Mouse (Mus musculus) thymus, postnatal 0 days (tissue): ENCODE data around the gene Cdk2ap1. TPM values are rescaled to one million over a fixed set of nuclear protein-coding genes. Genes with fewer than 3 reads are reported as not detected.
"Not testable (repeated sequence)": the region's sequence is repeated elsewhere in the genome, so short reads cannot be mapped to it uniquely, and the experiment has no call there.

ENCODE experiments used
- DNase-seq: peaks from one replicate; pipeline ENCODE4 v3.0.0-alpha.2; 2015; ENCODE audit warnings: low spot score
- polyA plus RNA-seq: library from polyadenylated mRNA; unstranded; fragments of >200 nt; fragmentation: Nextera tagmentation; extraction: Ambion mirVana; gene quantifications from 2 replicates; pipeline ENCODE4 v1.2.1, GENCODE M21; 2015

Gene Cdk2ap1
- polyA plus RNA-seq, 1 experiment from 2014 or later = 118 TPM

- DNase-seq = no peak
Observed at GRCm38 (mm10) chr5:124351604-124352003, 11.3 kb downstream of the Cdk2ap1 start.

GRCm38 (mm10) chr5:124351111-124351560, 11.7 kb downstream of the Cdk2ap1 start:
- peak; percentile 12 for DNase-seq

DNA sequence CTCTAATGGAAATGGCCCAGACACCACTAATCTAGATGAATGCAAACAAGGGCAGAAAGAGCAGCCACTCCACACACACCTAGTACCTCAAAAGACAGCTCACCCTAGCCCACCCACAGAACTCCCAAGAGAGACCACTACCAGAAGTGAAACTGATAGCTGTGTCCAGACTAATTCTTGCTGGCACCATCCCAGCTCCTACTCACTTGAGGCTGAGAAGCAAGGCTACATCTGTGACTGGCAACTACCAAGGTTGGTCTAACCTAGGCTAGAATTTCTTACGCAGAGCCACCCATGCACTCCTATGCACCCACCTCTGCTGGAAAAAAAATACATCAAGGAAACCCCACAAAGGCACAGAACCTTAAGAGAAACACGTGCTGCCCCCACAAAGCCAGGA, 12.5 kb downstream of the Cdk2ap1 start:
- DNase-seq = no peak

GRCm38 (mm10) chr5:124349196-124349595, 13.7 kb downstream of the Cdk2ap1 start:
- no peak for DNase-seq

GRCm38 (mm10) chr5:124342897-124343296, 20.0 kb downstream of the Cdk2ap1 start:
- no peak for DNase-seq

DNA sequence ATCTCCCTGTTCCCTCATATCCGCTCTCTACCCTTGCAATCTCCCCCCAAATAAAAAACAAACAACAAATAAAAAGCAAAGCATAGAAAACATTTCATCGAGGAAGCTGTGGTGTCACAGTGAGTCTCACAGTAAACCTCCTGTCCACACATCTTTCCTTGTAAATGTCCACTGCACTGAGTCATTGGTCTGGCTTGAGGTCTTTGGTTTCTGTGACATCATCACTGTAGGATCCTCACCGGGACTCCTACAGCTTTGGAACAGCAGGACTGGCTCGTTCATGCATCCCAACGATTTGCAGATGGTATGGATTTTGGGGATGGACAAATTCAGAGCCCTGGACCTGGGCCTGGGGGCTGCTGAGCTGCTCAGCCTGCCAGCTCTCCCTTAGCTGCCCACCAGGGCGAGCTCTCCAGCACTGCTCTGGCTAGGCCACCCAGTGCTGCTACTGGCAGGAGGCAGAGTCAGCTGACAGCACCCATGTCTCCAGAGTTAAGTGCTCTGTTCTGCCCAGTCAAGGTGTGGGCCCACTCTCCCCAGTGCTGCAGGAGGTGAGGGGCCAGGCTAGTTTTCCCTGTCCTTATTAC, 21.0 kb downstream of the Cdk2ap1 start:
- not testable (repeated sequence) for DNase-seq

DNA sequence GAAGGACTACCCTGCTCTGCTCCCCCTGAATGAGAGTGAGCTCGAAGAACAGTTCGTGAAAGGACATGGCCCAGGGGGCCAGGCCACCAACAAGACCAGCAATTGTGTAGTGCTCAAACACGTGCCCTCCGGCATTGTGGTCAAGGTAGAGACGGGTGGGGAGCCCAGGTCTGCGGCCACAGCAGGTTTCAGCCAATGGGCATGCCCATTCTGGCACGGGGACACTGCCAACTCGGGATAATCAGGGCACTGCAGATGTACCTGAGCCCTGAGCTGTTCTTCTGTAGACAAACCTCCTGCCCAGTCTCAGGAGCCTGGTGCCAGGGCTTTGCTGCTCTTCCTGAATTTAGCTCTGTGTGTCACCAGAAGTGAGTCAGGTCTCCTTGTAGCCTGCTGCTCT, 24.1 kb downstream of the Cdk2ap1 start:
- DNase-seq = no peak

DNA sequence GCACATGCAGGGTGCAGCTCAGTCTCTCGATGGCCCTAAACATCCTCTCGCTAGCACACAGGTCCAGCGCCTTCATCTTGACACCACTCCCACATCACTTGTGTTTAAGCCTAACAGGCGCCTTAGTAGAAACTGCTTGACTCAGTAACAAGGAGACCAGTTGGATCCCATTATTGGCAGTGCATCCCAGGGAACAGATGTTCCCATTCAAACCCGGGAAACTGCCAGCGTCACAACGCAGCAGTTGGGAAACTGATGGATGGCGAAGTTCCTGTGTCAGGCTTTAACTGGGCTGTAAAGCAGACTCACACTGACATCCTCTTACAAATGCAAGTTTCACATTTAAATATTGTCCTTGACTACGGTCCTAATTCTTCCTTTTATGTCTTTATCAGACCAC, 25.0 kb downstream of the Cdk2ap1 start:
- DNase-seq = no peak

- no peak for DNase-seq
Observed at GRCm38 (mm10) chr5:124337103-124337502, 25.8 kb downstream of the Cdk2ap1 start.

DNA sequence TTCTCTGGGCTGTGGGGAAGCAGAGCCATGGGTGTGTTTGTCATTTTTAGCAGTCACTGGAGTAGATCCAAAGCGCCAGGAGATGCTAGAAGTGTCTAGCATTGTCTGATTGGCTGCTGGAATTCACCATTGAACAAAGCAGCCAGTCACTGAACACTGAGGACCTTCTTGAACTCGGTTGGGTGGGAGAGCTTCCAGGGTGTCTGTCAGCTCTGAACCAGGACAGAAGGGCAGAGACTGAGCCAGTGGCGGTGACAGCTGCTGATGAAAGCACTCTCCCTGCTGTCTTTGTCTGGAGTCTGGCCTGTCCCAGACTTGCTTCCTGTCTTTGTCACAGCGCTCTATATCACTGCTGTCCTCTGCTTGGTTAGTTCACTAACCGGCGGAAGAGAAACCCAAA, 28.5 kb downstream of the Cdk2ap1 start:
- no peak for DNase-seq

- DNase-seq = no peak
Observed at GRCm38 (mm10) chr5:124330086-124330485, 32.8 kb downstream of the Cdk2ap1 start.

- DNase-seq = peak; percentile 100
Observed at GRCm38 (mm10) chr5:124327510-124328364, 35.1 kb downstream of the Cdk2ap1 start, which contains the start of the genes Mphosph9 and 2810006K23Rik. TSS of gene Mphosph9 (minus strand) at chr5:124327972. TSS of gene 2810006K23Rik (plus strand) at chr5:124328089.

DNA sequence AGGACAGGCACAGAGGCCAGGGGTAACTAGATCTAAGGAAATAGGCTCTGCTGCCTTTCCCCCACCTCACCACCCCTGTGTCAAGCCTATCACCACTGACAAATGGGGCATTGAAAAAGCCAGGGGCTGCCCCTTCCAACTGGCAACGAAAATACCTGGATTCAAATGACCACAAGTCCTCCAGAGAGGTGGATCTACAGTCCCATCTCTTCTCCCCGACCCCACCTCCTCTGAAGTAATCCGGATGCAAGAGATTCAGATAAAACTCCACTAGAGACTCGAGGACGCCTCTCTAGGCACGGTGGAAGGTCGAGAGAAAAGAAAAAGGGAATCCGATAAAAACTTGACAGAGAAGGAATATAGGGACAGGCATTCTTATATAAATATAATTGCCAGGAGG, 36.1 kb downstream of the Cdk2ap1 start:
- DNase-seq = peak; percentile 35

GRCm38 (mm10) chr5:124317648-124318047, 45.2 kb downstream of the Cdk2ap1 start:
- no peak for DNase-seq

GRCm38 (mm10) chr5:124315941-124316340, 46.9 kb downstream of the Cdk2ap1 start:
- DNase-seq = no peak

GRCm38 (mm10) chr5:124315498-124315897, 47.4 kb downstream of the Cdk2ap1 start:
- no peak for DNase-seq

DNA sequence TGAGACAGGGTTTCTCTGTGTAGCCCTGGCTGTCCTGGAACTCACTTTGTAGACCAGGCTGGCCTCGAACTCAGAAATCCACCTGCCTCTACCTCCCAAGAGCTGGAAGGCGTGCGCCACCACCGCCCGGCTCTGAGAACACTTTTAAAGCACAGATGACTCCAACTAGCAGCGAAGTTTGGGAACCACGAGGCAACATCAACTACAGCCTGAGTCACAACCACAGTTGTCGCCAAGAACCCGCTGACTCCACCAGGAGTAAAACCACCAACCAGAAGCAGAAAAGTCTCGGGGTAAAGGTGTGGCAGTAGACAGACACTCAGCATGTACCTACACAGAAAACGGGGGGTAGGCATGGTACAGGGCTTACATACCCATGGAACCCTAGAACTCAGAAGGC, 52.8 kb downstream of the Cdk2ap1 start:
- no peak for DNase-seq

DNA sequence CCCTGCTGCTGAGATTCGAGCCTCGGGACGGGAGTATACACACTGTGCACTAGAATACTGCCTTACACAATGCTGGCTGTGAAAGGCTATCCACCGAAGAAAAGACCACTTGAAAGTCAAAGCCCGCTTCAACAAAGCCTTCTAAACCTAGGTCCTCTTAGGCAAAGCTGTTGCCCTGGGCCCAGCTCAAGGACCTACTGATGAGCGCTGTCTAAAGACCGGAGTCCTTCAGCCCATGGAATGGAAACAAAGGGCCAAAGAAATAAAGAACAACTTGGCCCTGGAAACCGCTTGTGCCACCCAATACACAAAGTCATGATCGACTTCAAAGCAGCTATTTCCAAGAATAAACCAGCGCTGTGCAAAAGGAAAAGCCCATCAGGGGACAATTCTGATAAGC, 53.7 kb downstream of the Cdk2ap1 start:
- no peak for DNase-seq

DNA sequence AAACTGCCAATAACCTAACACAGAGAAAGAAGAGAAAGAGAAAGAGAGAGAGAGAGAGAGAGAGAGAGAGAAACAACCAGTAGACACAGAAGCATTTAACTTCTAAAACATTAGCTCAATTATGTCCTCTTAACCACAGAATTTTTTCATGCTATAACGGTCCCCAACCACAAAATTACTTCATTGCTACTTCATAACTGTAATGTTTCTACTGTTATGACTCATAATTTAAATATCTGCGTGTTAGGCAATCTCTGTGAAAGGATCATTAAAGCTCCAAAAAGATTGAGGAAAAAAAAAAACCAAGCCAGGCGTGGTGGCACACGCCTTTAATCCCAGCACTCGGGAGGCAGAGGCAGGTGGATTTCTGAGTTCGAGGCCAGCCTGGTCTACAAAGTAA, 60.0 kb downstream of the Cdk2ap1 start:
- DNase-seq = not testable (repeated sequence)

- no peak for DNase-seq
Observed at GRCm38 (mm10) chr5:124300132-124300531, 62.8 kb downstream of the Cdk2ap1 start.

DNA sequence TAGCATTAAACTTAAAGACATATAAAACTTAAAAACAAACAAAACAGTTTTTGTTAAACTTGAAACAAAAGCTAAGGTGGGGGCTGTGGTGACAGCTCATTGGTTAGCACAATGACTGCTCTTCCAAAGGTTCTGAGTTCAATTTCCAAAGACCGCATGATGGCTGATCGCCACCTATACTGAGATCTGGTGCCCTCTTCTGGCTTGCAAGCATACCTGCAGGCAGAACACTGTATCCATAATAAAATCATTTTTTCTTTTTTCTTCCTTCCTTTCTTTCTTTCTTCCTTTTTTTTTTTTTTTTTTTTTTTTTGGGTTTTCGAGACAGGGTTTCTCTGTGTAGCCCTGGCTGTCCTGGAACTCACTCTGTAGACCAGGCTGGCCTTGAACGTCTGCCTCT, 63.6 kb downstream of the Cdk2ap1 start:
- DNase-seq = peak; percentile 51

DNA sequence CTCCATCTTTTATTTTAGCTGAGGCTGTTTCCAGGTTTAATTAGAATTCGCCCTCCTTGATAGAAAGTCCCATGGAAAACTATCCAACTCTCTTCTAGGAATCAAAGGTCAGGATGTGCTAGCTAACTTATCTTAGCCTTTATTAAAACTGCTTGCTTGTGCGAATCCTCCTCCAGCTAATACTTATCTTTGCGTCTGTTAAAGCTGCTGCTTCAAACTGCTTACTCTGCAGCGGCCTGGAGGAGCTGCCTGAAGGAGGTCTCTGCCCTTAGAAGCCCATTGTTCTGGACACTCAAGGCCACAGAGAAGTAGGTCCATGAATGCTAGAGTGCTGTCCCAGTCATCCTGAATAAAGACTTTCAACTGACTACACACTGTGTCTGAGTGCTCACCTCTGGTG, 66.4 kb downstream of the Cdk2ap1 start:
- no peak for DNase-seq
